Mouse (Mus musculus): Measurements from ENCODE around the gene Rnf180. TPM values are rescaled to one million over a fixed set of nuclear protein-coding genes. Genes with fewer than 3 reads are reported as not detected.

The Rnf180 gene
- total RNA-seq (2012; rRNA removed) (0.23 and 0.46 TPM in 2 replicates), polyA plus RNA-seq (2012; ENCODE audit: insufficient read depth in 1 of 2, insufficient read length in 2 of 2, low read depth in 1 of 2, low replicate concordance in 2 of 2, missing spikeins in 1 of 2) (under 1 TPM in 1 of 2 experiments, not detected in 1; 0.84 TPM)

DNA sequence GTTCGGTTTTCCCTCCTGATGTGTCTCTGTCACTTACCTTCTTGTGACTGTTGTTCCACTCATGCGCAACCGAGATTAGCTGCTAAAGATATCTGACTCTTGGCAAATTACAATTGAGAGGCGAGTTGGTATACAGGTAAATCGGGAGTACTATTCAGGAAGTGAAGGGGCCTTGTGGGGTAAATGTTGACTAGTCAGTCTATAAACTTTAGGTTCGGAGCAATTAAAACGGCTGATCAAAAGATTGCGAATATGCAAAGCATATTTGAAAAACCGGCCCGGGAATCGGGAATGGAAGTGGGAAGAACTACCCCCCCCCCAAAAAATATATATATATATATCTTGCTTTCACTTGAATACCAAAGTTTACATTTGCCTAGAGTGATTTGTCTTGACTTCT lies at the start of gene Rnf180:
Rnf180 (minus strand) TSS at position 101 of the 400 bp plus-strand sequence.
- H3K36me3 ChIP-seq (ENCODE audit: control insufficient read depth in 1 of 2, insufficient read depth in 2 of 2, low read length in 2 of 2) = peaks cover 0 to 22% of the 10 kb centered on the region in 2 experiments; a peak in 2 of 4 replicates
- no peak for DNase-seq (ENCODE audit: low read depth, low spot score)
- H3K4me1 ChIP-seq (ENCODE audit: control insufficient read depth in 1 of 2, insufficient read depth in 2 of 2, low read length in 2 of 2) = peaks cover 8 to 23% of the 10 kb centered on the region in 2 experiments
- H3K27ac ChIP-seq (ENCODE audit: control insufficient read depth, low read depth, low read length) = no peak within 1 kb of the TSS
- TF ChIP-seq MAX (IDR thresholded peaks at IDR 0.05; ENCODE audit: low read length) = no peak
- TF ChIP-seq POLR2AphosphoS5 (IDR thresholded peaks at IDR 0.05; ENCODE audit: borderline replicate concordance, low read depth, low read length) = no peak
- TF ChIP-seq TBP (IDR thresholded peaks at IDR 0.05; ENCODE audit: low read depth, low read length) = no peak
- TF ChIP-seq ZNF384 (IDR thresholded peaks at IDR 0.05; ENCODE audit: low read depth, low read length) = no peak
- no peak for TF ChIP-seq ZC3H11A (IDR thresholded peaks at IDR 0.05; ENCODE audit: low read depth, low read length)
- no peak for TF ChIP-seq ETS1 (IDR thresholded peaks at IDR 0.05; ENCODE audit: low read depth, low read length)
- no peak for TF ChIP-seq RAD21 (IDR thresholded peaks at IDR 0.05; ENCODE audit: low read depth, low read length)
- TF ChIP-seq GABPA (IDR thresholded peaks at IDR 0.05; ENCODE audit: low read depth, low read length) = no peak
- no peak for TF ChIP-seq TAL1 (IDR thresholded peaks at IDR 0.05; ENCODE audit: low read length)
- TF ChIP-seq UBTF (IDR thresholded peaks at IDR 0.05; ENCODE audit: borderline replicate concordance, insufficient read depth, low read depth, low read length) = no peak
- no peak for TF ChIP-seq MYC (IDR thresholded peaks at IDR 0.05; ENCODE audit: low read depth, low read length)
- TF ChIP-seq MEF2A (IDR thresholded peaks at IDR 0.05; ENCODE audit: extremely low read depth, insufficient replicate concordance, low read depth, low read length, poor library complexity, severe bottlenecking) = no peak
- no peak for TF ChIP-seq E2F4 (IDR thresholded peaks at IDR 0.05; ENCODE audit: borderline replicate concordance, low read depth, low read length)
- no peak for TF ChIP-seq MYB (IDR thresholded peaks at IDR 0.05; ENCODE audit: low read depth, low read length)
- H3K79me2 ChIP-seq (ENCODE audit: control insufficient read depth, insufficient read depth, low read length, poor library complexity) = no peaks in the 10 kb centered on the region
- H3K4me3 ChIP-seq (ENCODE audit: control insufficient read depth in 1 of 2, insufficient read depth in 1 of 2, low read depth in 2 of 2, low read length in 2 of 2) = peak within 1 kb of the TSS; percentile 77 to 91
- no peaks in the 10 kb centered on the region for H3K27me3 ChIP-seq (ENCODE audit: control insufficient read depth in 1 of 2, insufficient read depth in 2 of 2, low read length in 2 of 2)
- H3K9me3 ChIP-seq (replicated peaks; ENCODE audit: insufficient read depth, low read length) = no peaks in the 10 kb centered on the region
- H3K9ac ChIP-seq (ENCODE audit: control insufficient read depth, low read depth, low read length, poor library complexity, severe bottlenecking) = peak within 1 kb of the TSS; percentile 84

DNA sequence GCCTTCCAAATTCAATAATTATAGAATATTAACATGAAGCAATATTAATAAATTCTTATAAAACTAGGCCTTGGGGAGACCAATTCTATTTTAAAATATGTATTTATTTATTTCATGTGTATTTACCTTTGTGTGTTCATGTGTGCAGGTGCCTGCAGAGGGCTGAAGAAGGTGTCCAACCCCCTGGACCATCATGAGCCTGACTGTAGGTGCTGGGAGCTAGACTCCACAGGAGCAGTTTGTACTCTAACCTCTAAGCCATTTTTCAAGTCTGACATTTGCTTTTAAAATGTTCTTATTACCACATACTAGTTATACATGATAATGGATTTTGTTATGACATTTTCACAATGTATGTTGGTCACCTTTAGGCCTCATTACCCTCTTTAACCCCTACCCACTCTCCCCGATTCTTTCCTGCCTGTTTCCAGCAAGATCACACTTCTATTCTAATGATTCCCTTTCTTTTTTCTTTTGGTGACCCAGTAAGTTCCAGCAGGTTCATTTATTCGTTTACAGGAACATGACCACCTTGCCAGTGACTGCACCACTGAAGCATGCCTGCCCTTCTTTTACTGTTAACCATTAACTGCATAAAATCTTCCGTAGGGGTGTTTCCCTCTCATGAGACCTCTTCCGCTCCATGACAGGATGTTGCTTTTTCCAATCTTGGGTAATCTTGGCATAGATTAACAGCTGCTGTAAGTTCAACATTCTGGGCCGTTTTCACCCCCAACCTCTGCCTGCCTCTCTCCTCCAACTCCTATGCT lies 36.8 kb upstream of the Rnf180 start:
- H3K9me3 ChIP-seq (replicated peaks; ENCODE audit: insufficient read depth, low read length) = no peaks in the 10 kb centered on the region
- no peak overlapping the region for H3K9ac ChIP-seq (ENCODE audit: control insufficient read depth, low read depth, low read length, poor library complexity, severe bottlenecking)
- H3K27me3 ChIP-seq (ENCODE audit: control insufficient read depth in 1 of 2, insufficient read depth in 2 of 2, low read length in 2 of 2) = peaks cover under 1 to 2% of the 10 kb centered on the region in 2 experiments; a peak in 2 of 4 replicates
- no peak for DNase-seq (ENCODE audit: low read depth, low spot score)
- TF ChIP-seq BHLHE40 (IDR thresholded peaks at IDR 0.05; ENCODE audit: borderline replicate concordance, low read depth, low read length) = no peak
- TF ChIP-seq MAZ (IDR thresholded peaks at IDR 0.05; ENCODE audit: low read depth, low read length) = no peak
- TF ChIP-seq TCF12 (IDR thresholded peaks at IDR 0.05; ENCODE audit: low read depth, low read length) = no peak
- TF ChIP-seq E2F4 (IDR thresholded peaks at IDR 0.05; ENCODE audit: borderline replicate concordance, low read depth, low read length) = no peak
- no peak for TF ChIP-seq MAX (IDR thresholded peaks at IDR 0.05; ENCODE audit: low read length)
- no peak for TF ChIP-seq MEF2A (IDR thresholded peaks at IDR 0.05; ENCODE audit: extremely low read depth, insufficient replicate concordance, low read depth, low read length, poor library complexity, severe bottlenecking)
- TF ChIP-seq ELF1 (IDR thresholded peaks at IDR 0.05; ENCODE audit: low read depth, low read length) = no peak
- TF ChIP-seq HCFC1 (IDR thresholded peaks at IDR 0.05; ENCODE audit: low read depth, low read length) = no peak
- H3K4me3 ChIP-seq (ENCODE audit: control insufficient read depth in 1 of 2, insufficient read depth in 1 of 2, low read depth in 2 of 2, low read length in 2 of 2) = no peak overlapping the region
- H3K79me2 ChIP-seq (ENCODE audit: control insufficient read depth, insufficient read depth, low read length, poor library complexity) = no peaks in the 10 kb centered on the region
- no peaks in the 10 kb centered on the region for H3K36me3 ChIP-seq (ENCODE audit: control insufficient read depth in 1 of 2, insufficient read depth in 2 of 2, low read length in 2 of 2)
- H3K4me1 ChIP-seq (ENCODE audit: control insufficient read depth in 1 of 2, insufficient read depth in 2 of 2, low read length in 2 of 2) = no peaks in the 10 kb centered on the region
- no peak overlapping the region for H3K27ac ChIP-seq (ENCODE audit: control insufficient read depth, low read depth, low read length)

All from MEL (cell line).